Mouse (Mus musculus) urinary bladder, postnatal 36 days (tissue): ENCODE measurements around the gene Olfr412.

Experiments
- DNase-seq, 2 experiments: peaks; one replicate each; pipeline ENCODE4 v3.0.0; 2022; ENCODE audit warnings: low spot score in 2 of 2, mixed read lengths in 1 of 2

Gene Olfr412

GRCm38 (mm10) chr11:74361769-74362168 lies at the start of gene Olfr412:
Olfr412 (plus strand) TSS chr11:74362069.
- no peak for DNase-seq

- DNase-seq = no peak
Observed at GRCm38 (mm10) chr11:74326044-74326443, 35.8 kb upstream of the Olfr412 start.

DNA sequence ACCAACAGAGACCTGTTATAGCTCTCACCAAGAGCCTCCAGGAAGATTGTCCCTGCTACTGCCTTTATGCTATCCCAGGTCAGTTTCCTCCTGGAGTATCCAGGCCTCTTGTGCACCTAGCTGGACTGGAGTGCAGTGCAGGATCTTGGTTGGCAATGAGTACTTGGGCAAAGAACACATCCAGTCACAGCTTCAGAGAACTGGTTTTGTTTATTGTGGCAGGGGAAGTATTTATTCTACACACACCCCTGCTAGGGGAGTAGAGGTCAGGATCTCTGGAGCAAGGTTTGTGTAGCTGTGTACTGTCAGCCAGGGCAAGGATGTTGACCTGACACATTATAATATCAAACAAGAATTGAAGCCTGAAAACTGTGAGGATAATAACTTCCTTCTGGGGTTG lies 33.1 kb upstream of the Olfr412 start:
- no peak for DNase-seq

GRCm38 (mm10) chr11:74337931-74338330 lies 23.9 kb upstream of the Olfr412 start, which contains the start of gene Olfr410:
Olfr410 (minus strand) TSS chr11:74338031.
- DNase-seq = no peak

- no peak for DNase-seq
Observed at GRCm38 (mm10) chr11:74352550-74352949, 9.3 kb upstream of the Olfr412 start, which contains the start of gene Olfr411. Olfr411 (minus strand) TSS chr11:74352650.

- DNase-seq = peak; percentile 65 to 73
Observed at GRCm38 (mm10) chr11:74371393-74372100, 9.7 kb downstream of the Olfr412 start.

DNA sequence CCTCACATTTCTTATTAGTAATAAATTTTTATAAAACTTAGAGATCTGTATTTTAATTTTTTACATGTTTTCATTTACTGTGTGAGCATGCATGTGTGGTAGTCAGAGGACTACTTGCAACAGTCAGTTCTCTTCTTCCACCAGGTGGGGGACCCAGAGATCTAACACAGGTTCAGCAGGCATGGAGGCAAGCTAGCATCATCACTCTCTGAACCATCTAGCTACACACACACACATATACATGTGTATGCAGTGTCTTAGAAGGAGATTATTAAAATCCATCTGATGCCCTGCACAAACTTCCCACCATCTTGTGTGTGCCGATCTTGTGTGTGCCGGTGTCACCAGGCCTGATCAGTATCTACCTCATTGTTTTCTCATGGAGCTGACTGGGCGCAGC lies 15.0 kb downstream of the Olfr412 start:
- peak; percentile 23 to 38 for DNase-seq

GRCm38 (mm10) chr11:74379166-74379873 lies 17.5 kb downstream of the Olfr412 start:
- no peak for DNase-seq

DNA sequence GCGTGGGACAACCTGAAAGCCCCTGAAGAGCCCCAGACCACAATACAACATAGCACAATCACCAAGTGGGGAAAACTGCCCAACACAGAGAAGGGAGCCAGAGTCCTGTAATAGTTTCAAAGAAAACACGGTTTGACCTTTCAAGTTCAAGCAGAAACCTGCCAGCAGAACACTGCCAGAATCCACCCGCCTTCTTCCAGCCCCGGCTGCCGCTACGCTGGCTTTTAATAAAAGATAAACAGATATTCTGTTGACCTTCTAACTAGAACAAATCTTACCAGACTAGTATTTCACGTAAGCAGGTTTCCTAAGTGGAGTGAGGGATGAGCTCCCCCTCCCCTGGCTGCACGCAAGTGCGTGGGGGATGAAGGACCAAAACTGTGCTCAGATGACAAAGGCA lies 23.8 kb downstream of the Olfr412 start:
- DNase-seq = peak in 1 of 2 experiments; percentile 50

GRCm38 (mm10) chr11:74387203-74387602 lies 25.3 kb downstream of the Olfr412 start:
- DNase-seq = no peak

- no peak for DNase-seq
Observed at GRCm38 (mm10) chr11:74391899-74392298, 30.0 kb downstream of the Olfr412 start.

DNA sequence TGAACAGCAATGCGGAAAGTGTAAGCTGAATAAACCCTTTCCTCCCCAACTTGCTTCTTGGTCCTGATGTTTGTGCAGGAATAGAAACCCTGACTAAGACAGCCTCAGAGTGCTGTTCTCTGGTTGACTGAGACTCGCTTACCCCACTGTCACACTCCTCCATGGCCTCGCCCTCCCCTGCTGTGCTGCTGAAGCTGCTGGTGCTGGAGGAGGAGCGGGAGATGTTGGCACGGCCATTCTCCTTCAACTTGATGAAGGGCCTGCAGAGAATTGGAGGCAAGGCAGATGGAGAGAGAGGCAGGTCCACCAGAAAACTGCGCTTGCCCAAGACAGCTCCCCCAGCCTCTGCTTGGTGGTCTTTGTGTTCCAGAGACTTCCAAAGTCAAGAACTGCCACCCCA lies 31.0 kb downstream of the Olfr412 start:
- no peak for DNase-seq

- no peak for DNase-seq
Observed at GRCm38 (mm10) chr11:74393489-74393888, 31.6 kb downstream of the Olfr412 start.

GRCm38 (mm10) chr11:74395583-74395982 lies 33.7 kb downstream of the Olfr412 start:
- no peak for DNase-seq

DNA sequence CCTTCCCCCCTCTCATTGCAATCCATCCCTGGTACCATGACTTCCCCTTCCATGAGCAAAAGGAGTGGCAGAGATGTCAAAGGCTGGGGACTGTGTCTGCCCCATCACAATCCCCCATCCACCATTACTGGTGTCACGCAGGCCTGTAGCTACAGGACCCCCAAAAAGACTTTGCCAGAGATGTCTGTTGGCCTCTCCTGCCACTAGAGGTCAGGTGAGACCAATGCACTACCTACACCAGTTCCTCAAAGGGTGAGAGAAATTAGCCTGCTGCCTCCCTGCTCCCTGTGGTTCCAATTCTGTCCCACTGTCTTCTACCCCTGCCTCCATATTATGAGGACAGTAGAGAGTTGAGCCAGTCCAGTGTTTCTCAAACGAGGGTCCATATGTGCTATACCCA lies 40.3 kb downstream of the Olfr412 start:
- DNase-seq = no peak

DNA sequence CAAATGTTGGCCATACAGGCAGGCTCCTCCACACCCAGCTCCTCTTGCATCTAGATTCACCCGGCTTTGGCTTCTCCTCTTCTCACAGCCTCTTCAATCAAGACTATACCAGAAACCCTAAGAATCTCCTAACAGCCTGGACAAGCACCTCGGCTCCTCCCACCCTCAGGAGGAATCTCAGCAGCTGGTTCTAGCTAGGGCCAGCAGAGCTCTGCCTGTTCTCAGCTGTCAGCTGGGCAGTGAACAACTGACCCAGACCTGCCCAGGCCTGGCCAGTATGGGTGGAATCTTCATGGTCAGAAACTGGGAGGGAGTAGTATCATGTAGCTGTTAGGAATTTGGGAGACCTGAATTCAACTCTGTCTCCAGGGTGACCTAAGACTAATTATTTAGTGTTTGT lies 42.3 kb downstream of the Olfr412 start:
- no peak for DNase-seq

- DNase-seq = no peak
Observed at GRCm38 (mm10) chr11:74405201-74405600, 43.3 kb downstream of the Olfr412 start.

DNA sequence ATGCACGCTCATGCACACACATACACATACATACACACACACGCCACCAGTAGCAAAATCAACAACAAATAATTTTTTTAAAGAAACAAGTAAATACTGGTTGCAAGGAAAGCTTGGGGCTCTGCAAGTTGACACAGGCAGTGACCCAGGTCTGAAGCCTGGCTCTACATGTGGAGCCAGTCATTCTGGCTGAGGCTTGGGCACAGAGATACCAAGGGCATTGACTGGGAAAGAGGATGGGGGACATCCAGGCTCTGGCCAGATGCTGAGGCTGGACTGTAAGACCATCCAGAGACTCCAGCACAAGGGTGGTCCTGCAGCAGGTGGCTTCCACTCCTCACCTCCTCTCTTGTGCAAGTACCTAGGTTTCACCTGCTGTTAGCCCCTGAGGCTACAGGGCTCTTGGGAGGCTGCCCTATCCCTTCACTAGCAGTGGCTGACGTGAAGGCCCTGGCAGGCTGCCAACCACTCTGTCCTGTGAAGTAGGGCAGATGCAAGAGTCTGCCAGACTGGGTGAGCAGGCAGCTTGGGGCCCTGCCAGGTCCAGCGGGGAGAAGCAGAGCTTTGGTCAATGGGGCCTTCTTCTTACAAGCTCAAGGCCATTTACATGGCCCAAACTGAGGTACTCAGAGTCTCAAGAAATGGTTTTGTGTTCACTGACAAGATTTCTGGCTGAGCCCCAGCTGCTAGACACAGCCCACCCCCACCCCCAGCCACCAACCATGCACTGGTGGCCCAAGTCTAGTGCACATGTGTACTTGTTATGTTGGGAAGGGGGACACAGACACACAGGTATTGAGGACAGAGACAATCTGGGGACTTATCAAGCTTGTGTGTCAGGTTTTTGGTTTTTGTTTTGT lies 46.9 kb downstream of the Olfr412 start:
- DNase-seq = peak; percentile 86 to 94

DNA sequence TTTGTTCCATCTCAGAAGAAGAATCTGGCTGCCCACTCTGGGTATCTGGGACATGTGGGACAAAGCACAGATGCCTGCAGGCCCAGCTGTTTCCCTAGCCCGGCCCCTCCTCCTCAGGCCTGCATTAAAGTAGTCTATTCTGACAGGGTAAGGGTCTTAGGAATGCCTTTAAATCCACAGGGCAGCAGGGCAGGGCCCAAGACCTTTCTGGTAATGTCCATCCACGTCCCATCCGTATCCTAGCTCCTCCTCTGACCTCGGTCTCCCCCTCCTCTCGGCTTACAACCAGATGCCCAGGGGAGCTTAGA lies 47.5 kb downstream of the Olfr412 start:
- no peak for DNase-seq

DNA sequence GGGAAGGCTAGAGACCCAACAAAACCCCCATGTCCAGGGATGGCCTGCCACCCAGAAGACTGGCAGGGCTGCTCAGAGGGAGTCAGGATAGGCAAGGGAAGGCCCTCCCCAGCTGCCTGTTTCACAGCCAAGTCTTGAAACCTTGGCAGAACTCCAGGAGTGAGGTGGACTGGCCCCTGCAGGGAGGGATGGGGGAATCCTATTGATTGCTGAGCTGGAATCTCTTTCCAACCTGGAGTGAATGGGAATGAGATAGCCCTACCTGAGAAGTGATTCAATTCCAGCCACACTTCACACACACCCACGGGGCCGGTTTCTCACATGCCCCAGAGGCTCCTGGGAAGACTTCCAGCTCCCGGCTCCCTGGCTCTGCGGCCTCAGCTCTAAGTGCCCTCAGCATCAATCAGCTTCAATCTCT lies 47.9 kb downstream of the Olfr412 start:
- peak in 1 of 2 experiments; percentile 58 for DNase-seq

- DNase-seq = no peak
Observed at GRCm38 (mm10) chr11:74411943-74412342, 50.1 kb downstream of the Olfr412 start.

DNA sequence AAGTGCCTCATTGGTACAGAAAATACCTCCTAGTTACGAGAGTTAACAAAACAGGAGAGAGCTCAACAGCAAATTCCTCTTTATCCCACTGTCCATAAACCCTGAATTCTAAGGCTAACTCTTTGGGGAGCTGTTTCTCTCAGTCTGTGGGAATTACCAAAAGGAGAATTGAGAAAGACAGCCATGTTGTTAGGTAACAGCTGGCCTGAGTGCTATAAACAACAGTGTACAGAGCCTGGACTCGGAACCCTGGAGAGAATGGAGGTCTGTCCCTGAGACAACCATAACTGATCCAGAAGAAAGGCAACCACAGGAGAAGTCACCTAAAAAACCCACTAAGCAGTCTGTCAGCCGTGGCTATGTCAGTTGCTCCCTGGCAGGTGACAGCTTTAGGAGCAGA lies 50.6 kb downstream of the Olfr412 start:
- DNase-seq = no peak
